Mouse (Mus musculus): ENCODE results near the gene Elf4.

GRCm38 (mm10) chrX:48412629-48413028 lies 50.3 kb downstream of the Elf4 start:
- no peak for TF ChIP-seq POLR2A (IDR thresholded peaks at IDR 0.05; ENCODE audit: insufficient read depth, low read depth, low read length)
- TF ChIP-seq CTCF (IDR thresholded peaks at IDR 0.05) = no peak
- no peak for TF ChIP-seq EP300 (IDR thresholded peaks at IDR 0.05; ENCODE audit: insufficient read depth, low read depth, low read length)
